Mouse (Mus musculus) intestine, postnatal 0 days (tissue): ENCODE measurements around the gene Il1r1. TPM values are rescaled to one million over a fixed set of nuclear protein-coding genes. Genes with fewer than 3 reads are reported as not detected.

ENCODE experiments used
- ATAC-seq: fragments of 200-750 bp; cut with Nextera tagmentation; 2 replicates; pipeline ENCODE4 v1.8.0; 2017; ENCODE audit warnings: mild to moderate bottlenecking, moderate TSS enrichment, moderate library complexity
- H3K27ac ChIP-seq: fragments of 300-500 bp; sonication (generic); 2 replicates; pipeline ENCODE4 v1.5.1; 2014; ENCODE audit warnings: mild to moderate bottlenecking, low read depth, low read length, moderate library complexity
- H3K27me3 ChIP-seq: fragments of 300-500 bp; sonication (generic); replicated peaks from 2 replicates; pipeline ENCODE4 v1.6.1; 2014; ENCODE audit warnings: low read length, mixed read lengths; ENCODE audit not compliant: control insufficient read depth, insufficient read depth
- H3K36me3 ChIP-seq: fragments of 300-500 bp; sonication (generic); 2 replicates; pipeline ENCODE4 v1.6.1; 2014; ENCODE audit warnings: mild to moderate bottlenecking, moderate library complexity; ENCODE audit not compliant: control insufficient read depth, insufficient read depth
- H3K4me1 ChIP-seq: fragments of 300-500 bp; sonication (generic); replicated peaks from 2 replicates; pipeline ENCODE4 v1.6.1; 2014; ENCODE audit warnings: antibody characterized with exemption, low read length, mixed read lengths; ENCODE audit not compliant: control insufficient read depth, insufficient read depth
- H3K4me2 ChIP-seq: fragments of 300-500 bp; sonication (generic); replicated peaks from 2 replicates; pipeline ENCODE4 v1.6.1; 2014; ENCODE audit warnings: low read depth, mild to moderate bottlenecking, moderate library complexity
- H3K4me3 ChIP-seq: fragments of 300-500 bp; sonication (generic); 2 replicates; pipeline ENCODE4 v1.5.1; 2014; ENCODE audit warnings: low read depth, low read length
- H3K9ac ChIP-seq: fragments of 300-500 bp; sonication (generic); 2 replicates; pipeline ENCODE4 v1.6.1; 2014; ENCODE audit warnings: mild to moderate bottlenecking, low read depth, low read length
- H3K9me3 ChIP-seq: fragments of 300-500 bp; sonication (generic); 2 replicates; pipeline ENCODE4 v1.6.1; 2016; ENCODE audit warnings: mixed run types; ENCODE audit not compliant: control insufficient read depth
- CTCF ChIP-seq: sonication (generic); IDR thresholded peaks from 2 replicates; pipeline ENCODE4 v1.5.1; 2016; ENCODE audit warnings: low read depth, mild to moderate bottlenecking, control low read depth, antibody characterized with exemption, moderate library complexity
- WGBS: fragments of 180-500 bp; shearing (Covaris S2); extraction: QIAGEN DNeasy Blood & Tissue Kit; methylation state at CpG from one replicate; pipeline ENCODE4 v1.1.7; 2014; 5-methylcytosine and 5-hydroxymethylcytosine counted together
- polyA plus RNA-seq: library from polyadenylated mRNA; unstranded; fragments of >200 nt; fragmentation: Nextera tagmentation; extraction: Ambion mirVana; gene quantifications from 2 replicates; pipeline ENCODE4 v1.2.1, GENCODE M21; 2015

The Il1r1 gene
- polyA plus RNA-seq, 1 experiment from 2014 or later, result 5.9 TPM

DNA sequence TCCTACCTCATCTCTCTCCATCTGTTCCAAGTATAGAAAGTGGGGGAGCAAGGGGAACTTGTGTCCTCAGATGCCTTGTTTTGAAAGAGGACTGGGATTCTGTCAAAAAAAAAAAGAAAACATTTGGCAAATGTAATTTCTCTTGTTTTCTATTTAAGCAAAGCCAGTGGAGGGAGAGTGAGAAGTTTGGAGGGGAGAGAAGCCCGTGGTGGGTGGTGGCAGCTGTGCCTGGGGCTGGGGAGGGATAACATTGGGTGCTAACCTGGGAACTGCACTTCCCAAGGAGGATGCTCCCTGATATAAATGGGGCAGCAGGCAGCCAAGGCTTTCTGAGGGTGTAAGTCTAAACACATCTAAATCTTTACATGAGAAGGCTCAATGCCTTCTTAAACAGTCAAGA lies 136.7 kb downstream of the Il1r1 start:
- WGBS, result 45% methylated on average over 1 of the region's 1 CpGs
- no peak overlapping the region for H3K9ac ChIP-seq
- H3K27ac ChIP-seq, result no peak overlapping the region
- H3K4me2 ChIP-seq, result no peak overlapping the region
- H3K9me3 ChIP-seq, result no peaks in the 10 kb centered on the region
- H3K36me3 ChIP-seq, result no peaks in the 10 kb centered on the region
- ATAC-seq, result no peak
- H3K27me3 ChIP-seq, result no peaks in the 10 kb centered on the region
- no peak overlapping the region for H3K4me3 ChIP-seq
- TF ChIP-seq CTCF, result no peak
- H3K4me1 ChIP-seq, result no peaks in the 10 kb centered on the region

DNA sequence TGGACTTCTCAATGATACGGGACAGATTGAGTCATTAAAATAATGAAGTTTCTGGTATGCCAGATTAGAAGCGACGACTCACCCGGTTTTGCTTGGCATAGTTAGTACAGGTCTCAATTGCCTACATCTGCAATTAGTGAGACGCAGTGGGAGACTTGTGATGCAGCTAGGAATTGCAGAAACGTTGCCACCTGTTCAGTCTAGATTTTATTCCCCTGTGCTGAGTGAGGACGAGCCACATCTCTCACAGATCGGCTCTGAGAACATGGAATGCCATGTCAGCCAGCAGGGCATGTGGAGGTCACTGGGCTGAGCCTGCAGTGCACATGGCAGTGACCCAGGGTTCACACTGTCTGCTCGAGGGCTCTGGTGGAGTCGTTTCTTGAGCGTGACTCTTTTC lies 137.9 kb downstream of the Il1r1 start:
- Histone ChIP-seq H3K9me3 (no peaks in the 10 kb centered on the region), H3K27ac (no peak overlapping the region), H3K4me2 (no peak overlapping the region), H3K4me1 (no peaks in the 10 kb centered on the region), H3K36me3 (no peaks in the 10 kb centered on the region), H3K27me3 (no peaks in the 10 kb centered on the region), H3K9ac (no peak overlapping the region), H3K4me3 (no peak overlapping the region)
- no peak for ATAC-seq
- WGBS, result 69% methylated on average over 11 of the region's 11 CpGs
- TF ChIP-seq CTCF, result no peak

Other genes starting within 250 kb of the Il1r1 start
- gene Il1r2, start 151.0 kb upstream of the Il1r1 start, polyA plus RNA-seq, result 1.6 and 2.1 TPM in 2 replicates
- 3.1 and 3.3 TPM in 2 replicates for gene Il1rl2, start 99.5 kb downstream of the Il1r1 start, polyA plus RNA-seq
- 8.6 and 10.2 TPM in 2 replicates for gene Il1rl1, start 204.5 kb downstream of the Il1r1 start, polyA plus RNA-seq
- gene Il18r1, start 240.5 kb downstream of the Il1r1 start, polyA plus RNA-seq, result 4.4 and 6.4 TPM in 2 replicates